Mouse (Mus musculus) limb, embryonic 11.5 days (tissue): ENCODE data around the gene Ccdc40. TPM values are rescaled to one million over a fixed set of nuclear protein-coding genes. Genes with fewer than 3 reads are reported as not detected.
"Not testable (repeated sequence)": the region's sequence is repeated elsewhere in the genome, so short reads cannot be mapped to it uniquely, and the experiment has no call there.

Experiments used
- ATAC-seq: fragments of 200-750 bp; cut with Nextera tagmentation; 2 replicates; pipeline ENCODE4 v1.8.0; 2017; ENCODE audit warnings: low read depth; ENCODE audit not compliant: insufficient number of reproducible peaks, low FRiP score, low TSS enrichment
- DNase-seq: peaks from one replicate; pipeline ENCODE4 v3.0.0-alpha.2; 2015; ENCODE audit warnings: low spot score
- H3K27ac ChIP-seq: fragments of 300-500 bp; sonication (generic); replicated peaks from 2 replicates; pipeline ENCODE4 v1.5.1; 2014; ENCODE audit warnings: low read depth, mild to moderate bottlenecking, low read length
- H3K27me3 ChIP-seq: fragments of 300-500 bp; sonication (generic); 2 replicates; pipeline ENCODE4 v1.6.1; 2014; ENCODE audit warnings: mild to moderate bottlenecking, low read length, mixed read lengths; ENCODE audit not compliant: control insufficient read depth, insufficient read depth
- H3K36me3 ChIP-seq: fragments of 300-500 bp; sonication (generic); 2 replicates; pipeline ENCODE4 v1.6.1; 2014; ENCODE audit warnings: mild to moderate bottlenecking, low read length, moderate library complexity, mixed read lengths; ENCODE audit not compliant: control insufficient read depth, insufficient read depth
- H3K4me1 ChIP-seq: fragments of 300-500 bp; sonication (generic); 2 replicates; pipeline ENCODE4 v1.6.1; 2014; ENCODE audit warnings: low read length, mixed read lengths; ENCODE audit not compliant: control insufficient read depth, insufficient read depth
- H3K4me2 ChIP-seq: fragments of 300-500 bp; sonication (generic); 2 replicates; pipeline ENCODE4 v1.6.1; 2014; ENCODE audit warnings: low read depth, mild to moderate bottlenecking, moderate library complexity; ENCODE audit not compliant: severe bottlenecking
- H3K4me3 ChIP-seq: fragments of 300-500 bp; sonication (generic); 2 replicates; pipeline ENCODE4 v1.5.1; 2014; ENCODE audit warnings: low read depth, low read length
- H3K9ac ChIP-seq: fragments of 300-500 bp; sonication (generic); 2 replicates; pipeline ENCODE4 v1.6.1; 2014; ENCODE audit warnings: mild to moderate bottlenecking, low read length
- H3K9me3 ChIP-seq: fragments of 300-500 bp; sonication (generic); 2 replicates; pipeline ENCODE4 v1.6.1; 2016; ENCODE audit warnings: low read length; ENCODE audit not compliant: control insufficient read depth
- WGBS: fragments of 180-500 bp; shearing (Covaris S2); extraction: QIAGEN DNeasy Blood & Tissue Kit; methylation state at CpG from one replicate; pipeline ENCODE4 v1.1.7; 2014; 5-methylcytosine and 5-hydroxymethylcytosine counted together
- polyA plus RNA-seq: library from polyadenylated mRNA; unstranded; fragments of >200 nt; fragmentation: Nextera tagmentation; extraction: Ambion mirVana; gene quantifications from 2 replicates; pipeline ENCODE4 v1.2.1, GENCODE M21; 2014

Ccdc40 gene
- polyA plus RNA-seq, 1 experiment from 2014 or later = 8.9 TPM

- H3K27ac ChIP-seq = no peak overlapping the region
- 82% methylated on average over 16 of the region's 16 CpGs for WGBS
- DNase-seq = no peak
- H3K36me3 ChIP-seq = no peaks in the 10 kb centered on the region; the same call in 1 of the 2 replicates
- no peaks in the 10 kb centered on the region for H3K9me3 ChIP-seq
- H3K27me3 ChIP-seq = no peaks in the 10 kb centered on the region
- peak overlapping the region; percentile 61; the same call in 1 of the 2 replicates for H3K4me3 ChIP-seq
- no peak overlapping the region for H3K9ac ChIP-seq
- no peak for ATAC-seq
- peak overlapping the region; percentile 75 for H3K4me2 ChIP-seq
- H3K4me1 ChIP-seq = 0 out of 2 replicates have a peak, but pooled peaks cover 2% of the 10 kb centered on the region
Measured at GRCm38 (mm10) chr11:119268557-119269195, 40.3 kb downstream of the Ccdc40 start.

- not testable (repeated sequence) for H3K27ac ChIP-seq, ATAC-seq, H3K27me3 ChIP-seq, H3K4me3 ChIP-seq, H3K9me3 ChIP-seq, H3K4me1 ChIP-seq, H3K4me2 ChIP-seq, DNase-seq, H3K9ac ChIP-seq, H3K36me3 ChIP-seq
- 61% methylated on average over 3 of the region's 3 CpGs for WGBS
Measured at GRCm38 (mm10) chr11:119272492-119272891, 44.1 kb downstream of the Ccdc40 start.

- 86% methylated on average over 8 of the region's 8 CpGs for WGBS
- Histone ChIP-seq H3K4me1 (0 out of 2 replicates have a peak, but pooled peaks cover under 1% of the 10 kb centered on the region), H3K27ac (no peak overlapping the region), H3K36me3 (no peaks in the 10 kb centered on the region; the same call in 1 of the 2 replicates), H3K9me3 (no peaks in the 10 kb centered on the region), H3K4me2 (no peak overlapping the region), H3K4me3 (no peak overlapping the region), H3K27me3 (no peaks in the 10 kb centered on the region), H3K9ac (no peak overlapping the region)
- DNase-seq = no peak
- ATAC-seq = no peak
Measured at GRCm38 (mm10) chr11:119273186-119273930, 45.0 kb downstream of the Ccdc40 start.

- H3K27me3 ChIP-seq = no peaks in the 10 kb centered on the region
- H3K4me2 ChIP-seq = no peak overlapping the region
- H3K9me3 ChIP-seq = no peaks in the 10 kb centered on the region
- H3K27ac ChIP-seq = no peak overlapping the region
- H3K4me3 ChIP-seq = no peak overlapping the region
- no peak overlapping the region for H3K9ac ChIP-seq
- no peak for DNase-seq
- 88% methylated on average over 15 of the region's 15 CpGs for WGBS
- H3K4me1 ChIP-seq = no peaks in the 10 kb centered on the region
- no peaks in the 10 kb centered on the region; the same call in 1 of the 2 replicates for H3K36me3 ChIP-seq
- no peak for ATAC-seq
Measured at GRCm38 (mm10) chr11:119281030-119281429, 52.7 kb downstream of the Ccdc40 start.

- H3K9ac ChIP-seq = no peak overlapping the region
- H3K27me3 ChIP-seq = no peaks in the 10 kb centered on the region
- no peaks in the 10 kb centered on the region for H3K4me1 ChIP-seq
- no peak for DNase-seq
- ATAC-seq = no peak
- peaks cover 21% of the 10 kb centered on the region; the same call in 1 of the 2 replicates for H3K36me3 ChIP-seq
- H3K27ac ChIP-seq = no peak overlapping the region
- no peaks in the 10 kb centered on the region for H3K9me3 ChIP-seq
- H3K4me3 ChIP-seq = no peak overlapping the region
- no peak overlapping the region for H3K4me2 ChIP-seq
- 63% methylated on average over 9 of the region's 9 CpGs for WGBS
Measured at GRCm38 (mm10) chr11:119285791-119286527, 57.6 kb downstream of the Ccdc40 start.

GRCm38 (mm10) chr11:119287207-119287992, 59.0 kb downstream of the Ccdc40 start:
- Histone ChIP-seq H3K9me3 (no peaks in the 10 kb centered on the region), H3K4me1 (no peaks in the 10 kb centered on the region), H3K4me3 (no peak overlapping the region), H3K4me2 (no peak overlapping the region), H3K27ac (no peak overlapping the region), H3K9ac (no peak overlapping the region), H3K36me3 (peaks cover 30% of the 10 kb centered on the region; the same call in 1 of the 2 replicates), H3K27me3 (no peaks in the 10 kb centered on the region)
- ATAC-seq (no peak), DNase-seq (no peak)
- 92% methylated on average over 20 of the region's 20 CpGs for WGBS

- H3K4me2 ChIP-seq, DNase-seq, H3K4me3 ChIP-seq, H3K9me3 ChIP-seq, ATAC-seq, H3K9ac ChIP-seq, H3K27ac ChIP-seq, H3K27me3 ChIP-seq, H3K4me1 ChIP-seq: not testable (repeated sequence)
- WGBS = 93% methylated on average over 8 of the region's 8 CpGs
- H3K36me3 ChIP-seq = peaks cover 68% of the 10 kb centered on the region
Measured at GRCm38 (mm10) chr11:119292861-119293260, 64.5 kb downstream of the Ccdc40 start.
